Mouse (Mus musculus) lung, adult 2 months (tissue): Measurements from ENCODE around the gene Slc7a7.

Experiments used
- CTCF ChIP-seq: fragments of 200-500 bp; IDR thresholded peaks from 2 replicates; pipeline ENCODE4 v1.5.1; 2011; ENCODE audit warnings: mild to moderate bottlenecking, low read length, control low read depth; ENCODE audit not compliant: insufficient read depth
- POLR2A ChIP-seq: fragments of 200-500 bp; IDR thresholded peaks from 2 replicates; pipeline ENCODE4 v1.6.1; 2011; ENCODE audit warnings: low read depth, mild to moderate bottlenecking, control low read depth, low read length, borderline replicate concordance; ENCODE audit errors: extremely low read depth

DNA sequence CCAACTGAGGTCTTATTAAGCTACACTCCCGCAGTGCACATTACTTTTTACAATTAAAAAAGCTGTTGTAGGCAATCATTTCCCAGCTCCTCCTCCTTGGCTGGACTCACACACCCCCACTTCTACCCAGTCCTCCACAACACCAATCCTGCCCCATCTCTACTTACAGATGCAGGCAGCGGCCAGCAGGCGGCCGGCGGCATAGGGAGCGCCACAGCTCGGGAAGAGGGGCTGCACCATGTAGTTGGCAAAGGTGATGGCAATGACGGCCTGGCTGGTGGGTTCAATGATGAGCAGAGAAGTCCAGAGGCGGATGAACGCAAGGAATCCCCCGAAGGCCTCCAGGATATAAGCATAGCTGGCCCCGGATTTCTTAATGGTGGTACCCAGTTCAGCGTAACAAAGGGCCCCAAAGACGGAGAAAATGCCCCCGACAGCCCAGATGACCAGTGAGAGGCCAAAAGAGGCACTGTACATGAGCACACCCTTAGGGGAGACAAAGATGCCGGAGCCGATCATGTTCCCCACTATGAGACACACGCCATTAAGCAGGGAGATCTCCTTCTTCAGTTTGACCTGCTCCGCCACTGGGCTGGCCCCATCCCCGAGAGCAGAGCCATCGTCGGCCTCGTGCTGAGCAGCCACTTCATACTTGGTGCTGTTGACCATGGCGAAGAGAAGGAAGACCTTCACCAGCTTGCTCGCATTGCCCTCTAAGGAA, 9.1 kb downstream of the Slc7a7 start:
- TF ChIP-seq CTCF = no peak
- TF ChIP-seq POLR2A = no peak
